ENCODE assay signal across 20 mouse cellular contexts in the genomic region with DNA sequence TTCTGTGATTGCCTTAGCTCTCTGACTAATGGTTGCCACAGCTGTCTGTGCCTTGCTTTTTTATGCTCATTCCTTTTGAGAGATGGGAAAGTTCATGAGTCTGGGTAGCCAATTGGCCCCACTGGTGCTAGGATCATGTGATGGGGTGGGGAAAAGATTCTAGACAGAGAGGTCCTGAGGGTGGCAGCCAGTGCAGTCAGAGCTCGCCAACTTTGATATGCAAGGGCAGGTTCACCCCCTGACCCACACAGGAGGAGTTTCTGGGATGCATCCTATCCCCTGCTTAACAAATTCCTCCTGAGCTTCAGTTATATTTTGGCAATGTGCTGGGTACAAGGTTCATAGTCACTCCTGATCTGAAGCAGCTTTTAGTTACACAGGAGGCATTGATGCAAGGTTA.
A peak's percentile ranks its signal among the peaks of the same experiment; 100 is the strongest.
DNase-seq lines count a peak whose midpoint lies in the region; ATAC-seq and TF ChIP-seq lines count a peak whose summit lies in the region.
"Had no signal": no experiment of that assay in that cellular context is flagged by ENCODE, and none has a peak within 500 bp of the region (broad histone marks: within the 10 kb centered on the region; RNA-seq: fewer than 3 reads in every experiment).

No protein-coding gene starts in this region.

- no peaks in the 10 kb centered on the region for H3K79me2 ChIP-seq in liver, adult 2 months (ENCODE audit: control insufficient read depth, insufficient read depth, low read length)

- 36% methylated on average over 1 of the region's 1 CpGs for WGBS in hindbrain, embryonic 13.5 days
- WGBS in hindbrain, postnatal 0 days = 47% methylated on average over 1 of the region's 1 CpGs
- 3% methylated on average over 1 of the region's 1 CpGs for WGBS in liver, adult 2 months

- H3K9me3 ChIP-seq in hindbrain, embryonic 13.5 days = no peaks in the 10 kb centered on the region
- H3K9me3 ChIP-seq in hindbrain, postnatal 0 days (ENCODE audit: low read length) = no peaks in the 10 kb centered on the region
- H3K9me3 ChIP-seq: embryonic facial prominence, embryonic 15.5 days; forebrain, embryonic 10.5 days had no signal

- no peak for ATAC-seq in hindbrain, embryonic 13.5 days (ENCODE audit: low FRiP score)
- no peak for ATAC-seq in hindbrain, postnatal 0 days
- ATAC-seq: forebrain, embryonic 14.5 days had no signal

- no peak overlapping the region for H3K4me2 ChIP-seq in hindbrain, embryonic 13.5 days
- no peak overlapping the region for H3K4me2 ChIP-seq in hindbrain, postnatal 0 days (ENCODE audit: low read depth, low read length)
- H3K4me2 ChIP-seq: embryonic facial prominence, embryonic 15.5 days; heart, embryonic 13.5 days had no signal

- TF ChIP-seq CTCF in hindbrain, postnatal 0 days (IDR thresholded peaks at IDR 0.05; ENCODE audit: low read depth) = no peak
- TF ChIP-seq CTCF in liver, adult 2 months (IDR thresholded peaks at IDR 0.05; ENCODE audit: low read depth, low read length) = no peak

- H3K27me3 ChIP-seq in hindbrain, embryonic 13.5 days = peaks cover 56% of the 10 kb centered on the region
- H3K27me3 ChIP-seq in hindbrain, postnatal 0 days (ENCODE audit: insufficient read depth, low read length) = peaks cover 7% of the 10 kb centered on the region; the same call in 1 of the 2 replicates
- no peaks in the 10 kb centered on the region for H3K27me3 ChIP-seq in liver, adult 2 months (ENCODE audit: control insufficient read depth, insufficient read depth, low read length)

- no peak overlapping the region for H3K4me3 ChIP-seq in hindbrain, embryonic 13.5 days
- H3K4me3 ChIP-seq in hindbrain, postnatal 0 days (ENCODE audit: low read length) = no peak overlapping the region
- H3K4me3 ChIP-seq in liver, adult 2 months (ENCODE audit: insufficient read depth, low read depth, low read length) = no peak overlapping the region
- no peak overlapping the region for H3K4me3 ChIP-seq in brown adipose tissue, adult 24 weeks (ENCODE audit: insufficient read depth, low read depth, low read length)
- H3K4me3 ChIP-seq: embryonic facial prominence, embryonic 15.5 days; erythroblast, embryonic 14.5 days; forebrain, embryonic 10.5 days; heart, embryonic 13.5 days had no signal

- peak overlapping the region; percentile 56 for H3K27ac ChIP-seq in hindbrain, embryonic 13.5 days
- no peak overlapping the region for H3K27ac ChIP-seq in hindbrain, postnatal 0 days
- H3K27ac ChIP-seq in liver, adult 2 months (replicated peaks; ENCODE audit: insufficient read depth, low read depth, low read length) = peak overlapping the region; percentile 85
- peak overlapping the region; percentile 92 for H3K27ac ChIP-seq in brown adipose tissue, adult 24 weeks (replicated peaks; ENCODE audit: low read depth, low read length)
- H3K27ac ChIP-seq: embryonic facial prominence, embryonic 15.5 days; forebrain, embryonic 10.5 days; heart, embryonic 13.5 days had no signal

- TF ChIP-seq POLR2A in liver, adult 2 months (IDR thresholded peaks at IDR 0.05; ENCODE audit: extremely low read depth, insufficient read depth, low read length) = no peak

- peaks cover 2% of the 10 kb centered on the region; the same call in 1 of the 2 replicates for H3K36me3 ChIP-seq in hindbrain, embryonic 13.5 days
- H3K36me3 ChIP-seq in hindbrain, postnatal 0 days (ENCODE audit: insufficient read depth, low read length) = no peaks in the 10 kb centered on the region
- H3K36me3 ChIP-seq in liver, adult 2 months (ENCODE audit: control insufficient read depth, insufficient read depth, low read length) = no peaks in the 10 kb centered on the region
- H3K36me3 ChIP-seq: embryonic facial prominence, embryonic 15.5 days; forebrain, embryonic 10.5 days; heart, embryonic 13.5 days had no signal

- H3K4me1 ChIP-seq in hindbrain, embryonic 13.5 days (replicated peaks) = peaks cover 60% of the 10 kb centered on the region
- H3K4me1 ChIP-seq in hindbrain, postnatal 0 days (ENCODE audit: insufficient read depth, low read length) = peaks cover 27% of the 10 kb centered on the region
- peaks cover 21% of the 10 kb centered on the region for H3K4me1 ChIP-seq in liver, adult 2 months (ENCODE audit: control insufficient read depth, insufficient read depth, low read length)
- peaks cover 24% of the 10 kb centered on the region for H3K4me1 ChIP-seq in brown adipose tissue, adult 24 weeks (ENCODE audit: control insufficient read depth, insufficient read depth, insufficient read length, low read length)

- no peak for DNase-seq in hindbrain, postnatal 0 days (ENCODE audit: low spot score)
- DNase-seq in kidney, adult 8-10 months = peak; percentile 14 to 50
- DNase-seq in kidney, adult 18-20 months = no peak
- DNase-seq in liver, adult 2 months (ENCODE audit: extremely low read depth, low read depth, low spot score) = peak; percentile 92
- no peak for DNase-seq in liver
- no peak for DNase-seq in frontal cortex, postnatal 36 days (ENCODE audit: low spot score in 2 of 2)
- DNase-seq: adrenal gland, adult 8-10 months; cerebellum, adult 11 months; cerebellum, adult 8-10 months; embryo, embryonic 11 days; gastrocnemius, postnatal 10 days; heart, adult 11 months; heart, postnatal 36 days had no signal

- H3K9ac ChIP-seq in hindbrain, embryonic 13.5 days = 0 out of 2 replicates have a peak overlapping the region, but pooled peaks have one; percentile 6
- H3K9ac ChIP-seq in hindbrain, postnatal 0 days (replicated peaks; ENCODE audit: low read length) = no peak overlapping the region
- H3K9ac ChIP-seq in liver, adult 2 months (ENCODE audit: low read depth, low read length) = no peak overlapping the region
- H3K9ac ChIP-seq: embryonic facial prominence, embryonic 15.5 days; heart, embryonic 13.5 days had no signal

Comparison
In these comparisons a context has a peak if more than half of its experiments do, and no peak if none do; other contexts are left out.
1. DNase-seq: peak in kidney, adult 8-10 months (2 of 2) and liver, adult 2 months (single experiment); none in hindbrain, postnatal 0 days (single experiment), kidney, adult 18-20 months (single experiment), liver (single experiment) and frontal cortex, postnatal 36 days (0 of 2).